Mouse (Mus musculus): ENCODE results near the gene Pld1. TPM values are rescaled to one million over a fixed set of nuclear protein-coding genes. Genes with fewer than 3 reads are reported as not detected.

Pld1 gene
- polyA plus RNA-seq, 1 experiment from 2014 or later, result 4.5 TPM

- no peaks in the 10 kb centered on the region for H3K36me3 ChIP-seq (ENCODE audit: control insufficient read depth, insufficient read depth, low read length)
Observed at GRCm38 (mm10) chr3:28158916-28159315, 220.4 kb downstream of the Pld1 start.

GRCm38 (mm10) chr3:28162346-28162745, 223.9 kb downstream of the Pld1 start:
- Histone ChIP-seq H3K4me2 (replicated peaks; ENCODE audit: low read depth, low read length) (no peak overlapping the region), H3K4me3 (ENCODE audit: low read depth, low read length) (no peak overlapping the region), H3K9me3 (ENCODE audit: control insufficient read depth, low read length) (no peaks in the 10 kb centered on the region), H3K27me3 (ENCODE audit: control insufficient read depth, insufficient read depth, low read length) (no peaks in the 10 kb centered on the region), H3K36me3 (ENCODE audit: control insufficient read depth, insufficient read depth, low read length) (no peaks in the 10 kb centered on the region), H3K4me1 (replicated peaks; ENCODE audit: control insufficient read depth, insufficient read depth, low read length) (no peaks in the 10 kb centered on the region), H3K9ac (ENCODE audit: low read depth, low read length) (no peak overlapping the region), H3K27ac (ENCODE audit: low read depth, low read length) (no peak overlapping the region)
- no peak for DNase-seq (ENCODE audit: low spot score)
- WGBS, result 93% methylated on average over 4 of the region's 4 CpGs
- ATAC-seq (ENCODE audit: low FRiP score), result no peak

More at GRCm38 (mm10) chr3:28158916-28159315, 220.4 kb downstream of the Pld1 start:
- Histone ChIP-seq H3K9me3 (ENCODE audit: control insufficient read depth, low read length) (no peaks in the 10 kb centered on the region), H3K27me3 (ENCODE audit: control insufficient read depth, insufficient read depth, low read length) (no peaks in the 10 kb centered on the region), H3K4me1 (replicated peaks; ENCODE audit: control insufficient read depth, insufficient read depth, low read length) (no peaks in the 10 kb centered on the region), H3K27ac (ENCODE audit: low read depth, low read length) (no peak overlapping the region), H3K4me2 (replicated peaks; ENCODE audit: low read depth, low read length) (no peak overlapping the region), H3K4me3 (ENCODE audit: low read depth, low read length) (no peak overlapping the region), H3K9ac (ENCODE audit: low read depth, low read length) (no peak overlapping the region)
- ATAC-seq (ENCODE audit: low FRiP score) (no peak), DNase-seq (ENCODE audit: low spot score) (no peak)
- WGBS, result 90% methylated on average over 3 of the region's 3 CpGs

GRCm38 (mm10) chr3:28164678-28165077, 226.2 kb downstream of the Pld1 start:
- Histone ChIP-seq H3K4me1 (replicated peaks; ENCODE audit: control insufficient read depth, insufficient read depth, low read length) (no peaks in the 10 kb centered on the region), H3K36me3 (ENCODE audit: control insufficient read depth, insufficient read depth, low read length) (no peaks in the 10 kb centered on the region), H3K27ac (ENCODE audit: low read depth, low read length) (no peak overlapping the region), H3K9me3 (ENCODE audit: control insufficient read depth, low read length) (no peaks in the 10 kb centered on the region), H3K9ac (ENCODE audit: low read depth, low read length) (no peak overlapping the region), H3K4me2 (replicated peaks; ENCODE audit: low read depth, low read length) (no peak overlapping the region), H3K4me3 (ENCODE audit: low read depth, low read length) (no peak overlapping the region), H3K27me3 (ENCODE audit: control insufficient read depth, insufficient read depth, low read length) (no peaks in the 10 kb centered on the region)
- 58% methylated on average over 1 of the region's 1 CpGs for WGBS
- ATAC-seq (ENCODE audit: low FRiP score) (no peak), DNase-seq (ENCODE audit: low spot score) (no peak)

- no peak overlapping the region for H3K4me3 ChIP-seq (ENCODE audit: low read depth, low read length)
- DNase-seq (ENCODE audit: low spot score) (peak; percentile 85), ATAC-seq (ENCODE audit: low FRiP score) (no peak; the same call in 1 of the 2 replicates)
- H3K27me3 ChIP-seq (ENCODE audit: control insufficient read depth, insufficient read depth, low read length), result no peaks in the 10 kb centered on the region
- no peak overlapping the region for H3K27ac ChIP-seq (ENCODE audit: low read depth, low read length)
- no peak overlapping the region for H3K9ac ChIP-seq (ENCODE audit: low read depth, low read length)
- 0% methylated on average over 1 of the region's 1 CpGs for WGBS
- no peaks in the 10 kb centered on the region for H3K36me3 ChIP-seq (ENCODE audit: control insufficient read depth, insufficient read depth, low read length)
- H3K4me1 ChIP-seq (replicated peaks; ENCODE audit: control insufficient read depth, insufficient read depth, low read length), result no peaks in the 10 kb centered on the region
- no peak overlapping the region for H3K4me2 ChIP-seq (replicated peaks; ENCODE audit: low read depth, low read length)
- H3K9me3 ChIP-seq (ENCODE audit: control insufficient read depth, low read length), result no peaks in the 10 kb centered on the region
Observed at GRCm38 (mm10) chr3:28165598-28165997, 227.1 kb downstream of the Pld1 start.

GRCm38 (mm10) chr3:28167796-28168505, 229.5 kb downstream of the Pld1 start:
- DNase-seq (ENCODE audit: low spot score) (no peak), ATAC-seq (ENCODE audit: low FRiP score) (no peak)

GRCm38 (mm10) chr3:28170911-28171618, 232.6 kb downstream of the Pld1 start:
- no peak overlapping the region for H3K4me3 ChIP-seq (ENCODE audit: low read depth, low read length)
- H3K27ac ChIP-seq (ENCODE audit: low read depth, low read length), result no peak overlapping the region
- no peak overlapping the region for H3K4me2 ChIP-seq (replicated peaks; ENCODE audit: low read depth, low read length)
- no peaks in the 10 kb centered on the region for H3K9me3 ChIP-seq (ENCODE audit: control insufficient read depth, low read length)
- no peaks in the 10 kb centered on the region for H3K4me1 ChIP-seq (replicated peaks; ENCODE audit: control insufficient read depth, insufficient read depth, low read length)
- WGBS, result 46% methylated on average over 17 of the region's 17 CpGs
- ATAC-seq (ENCODE audit: low FRiP score) (no peak), DNase-seq (ENCODE audit: low spot score) (peak; percentile 48)
- no peaks in the 10 kb centered on the region for H3K27me3 ChIP-seq (ENCODE audit: control insufficient read depth, insufficient read depth, low read length)
- H3K9ac ChIP-seq (ENCODE audit: low read depth, low read length), result no peak overlapping the region
- no peaks in the 10 kb centered on the region for H3K36me3 ChIP-seq (ENCODE audit: control insufficient read depth, insufficient read depth, low read length)

More at GRCm38 (mm10) chr3:28167796-28168505, 229.5 kb downstream of the Pld1 start:
- Histone ChIP-seq H3K4me2 (replicated peaks; ENCODE audit: low read depth, low read length) (no peak overlapping the region), H3K27me3 (ENCODE audit: control insufficient read depth, insufficient read depth, low read length) (no peaks in the 10 kb centered on the region), H3K4me3 (ENCODE audit: low read depth, low read length) (no peak overlapping the region), H3K27ac (ENCODE audit: low read depth, low read length) (no peak overlapping the region), H3K4me1 (replicated peaks; ENCODE audit: control insufficient read depth, insufficient read depth, low read length) (no peaks in the 10 kb centered on the region), H3K36me3 (ENCODE audit: control insufficient read depth, insufficient read depth, low read length) (no peaks in the 10 kb centered on the region), H3K9me3 (ENCODE audit: control insufficient read depth, low read length) (no peaks in the 10 kb centered on the region), H3K9ac (ENCODE audit: low read depth, low read length) (no peak overlapping the region)
- WGBS, result 80% methylated on average over 6 of the region's 6 CpGs

GRCm38 (mm10) chr3:28175997-28176967, 237.8 kb downstream of the Pld1 start:
- no peak overlapping the region for H3K9ac ChIP-seq (ENCODE audit: low read depth, low read length)
- peak; percentile 97 for ATAC-seq (ENCODE audit: low FRiP score)
- H3K4me2 ChIP-seq (replicated peaks; ENCODE audit: low read depth, low read length), result peak overlapping the region; percentile 32
- peak; percentile 72 for DNase-seq (ENCODE audit: low spot score)
- H3K4me3 ChIP-seq (ENCODE audit: low read depth, low read length), result peak overlapping the region; percentile 14; the same call in 1 of the 2 replicates
- H3K9me3 ChIP-seq (ENCODE audit: control insufficient read depth, low read length), result no peaks in the 10 kb centered on the region
- no peaks in the 10 kb centered on the region for H3K4me1 ChIP-seq (replicated peaks; ENCODE audit: control insufficient read depth, insufficient read depth, low read length)
- H3K27me3 ChIP-seq (ENCODE audit: control insufficient read depth, insufficient read depth, low read length), result no peaks in the 10 kb centered on the region
- H3K36me3 ChIP-seq (ENCODE audit: control insufficient read depth, insufficient read depth, low read length), result no peaks in the 10 kb centered on the region
- 11% methylated on average over 21 of the region's 21 CpGs for WGBS
- H3K27ac ChIP-seq (ENCODE audit: low read depth, low read length), result no peak overlapping the region

GRCm38 (mm10) chr3:28178333-28178732, 239.8 kb downstream of the Pld1 start:
- no peak overlapping the region for H3K4me2 ChIP-seq (replicated peaks; ENCODE audit: low read depth, low read length)
- H3K9ac ChIP-seq (ENCODE audit: low read depth, low read length), result no peak overlapping the region
- no peaks in the 10 kb centered on the region for H3K4me1 ChIP-seq (replicated peaks; ENCODE audit: control insufficient read depth, insufficient read depth, low read length)
- DNase-seq (ENCODE audit: low spot score), result no peak
- no peak overlapping the region for H3K27ac ChIP-seq (ENCODE audit: low read depth, low read length)
- no peaks in the 10 kb centered on the region for H3K9me3 ChIP-seq (ENCODE audit: control insufficient read depth, low read length)
- H3K27me3 ChIP-seq (ENCODE audit: control insufficient read depth, insufficient read depth, low read length), result no peaks in the 10 kb centered on the region
- ATAC-seq (ENCODE audit: low FRiP score), result no peak
- no peak overlapping the region for H3K4me3 ChIP-seq (ENCODE audit: low read depth, low read length)
- H3K36me3 ChIP-seq (ENCODE audit: control insufficient read depth, insufficient read depth, low read length), result no peaks in the 10 kb centered on the region
- WGBS, result 79% methylated on average over 6 of the region's 6 CpGs
